In the genomic region with DNA sequence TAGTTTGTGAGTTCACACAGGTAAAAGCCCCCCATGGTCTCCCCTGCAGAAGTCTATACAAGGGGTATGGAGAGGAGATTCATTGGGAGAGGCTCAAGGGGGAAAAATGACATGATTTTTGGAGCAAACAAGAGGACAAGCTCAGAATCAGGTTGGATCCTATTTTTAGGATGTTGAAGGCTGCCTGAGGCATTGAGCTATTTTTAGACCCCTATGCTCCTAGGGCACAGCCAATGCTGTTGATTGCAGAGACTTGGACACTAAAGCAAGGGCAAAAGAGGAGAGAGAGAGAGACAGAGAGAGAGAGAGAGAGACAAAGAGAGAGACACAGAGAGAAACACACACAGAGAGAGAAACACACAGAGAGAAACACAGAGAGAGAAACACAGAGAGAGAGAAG, we compare ENCODE assay signal across 20 mouse cellular contexts.
A peak's percentile ranks its signal among the peaks of the same experiment; 100 is the strongest.
DNase-seq lines count a peak whose midpoint lies in the region; ATAC-seq and TF ChIP-seq lines count a peak whose summit lies in the region.
"Had no signal": no experiment of that assay in that cellular context is flagged by ENCODE, and none has a peak within 500 bp of the region (broad histone marks: within the 10 kb centered on the region; RNA-seq: fewer than 3 reads in every experiment).

No protein-coding gene starts in this region.

- ATAC-seq in heart, embryonic 12.5 days (ENCODE audit: insufficient number of reproducible peaks, low FRiP score), result peak; percentile 68; the same call in 1 of the 2 replicates
- ATAC-seq: forebrain, embryonic 13.5 days; inflammation-experienced regulatory T-cells, adult 6 months; midbrain, embryonic 13.5 days had no signal

- H3K79me2 ChIP-seq in myocyte (ENCODE audit: control insufficient read depth, insufficient read depth), result no peaks in the 10 kb centered on the region

- intact Hi-C loops in heart, postnatal 25 days (cut with DNase I), result no loop called here

- H3K36me3 ChIP-seq in heart, embryonic 12.5 days, result no peaks in the 10 kb centered on the region
- no peaks in the 10 kb centered on the region for H3K36me3 ChIP-seq in myocyte (ENCODE audit: control insufficient read depth, insufficient read depth)
- H3K36me3 ChIP-seq: hindbrain, embryonic 12.5 days; lung, embryonic 15.5 days; midbrain, embryonic 13.5 days had no signal

- no peaks in the 10 kb centered on the region for H3K9me3 ChIP-seq in heart, embryonic 12.5 days (replicated peaks)
- H3K9me3 ChIP-seq: forebrain, embryonic 13.5 days; hindbrain, embryonic 12.5 days; lung, embryonic 15.5 days; midbrain, embryonic 13.5 days had no signal

- no peak overlapping the region for H3K9ac ChIP-seq in heart, embryonic 12.5 days
- H3K9ac ChIP-seq: forebrain, embryonic 13.5 days; hindbrain, embryonic 12.5 days; lung, embryonic 15.5 days; midbrain, embryonic 13.5 days had no signal

- no peak overlapping the region for H3K4me3 ChIP-seq in heart, embryonic 12.5 days
- H3K4me3 ChIP-seq in myocyte, result no peak overlapping the region
- H3K4me3 ChIP-seq: forebrain, embryonic 13.5 days; hindbrain, embryonic 12.5 days; lung, embryonic 15.5 days; midbrain, embryonic 13.5 days had no signal

- H3K4me1 ChIP-seq in heart, embryonic 12.5 days (replicated peaks), result peaks cover 18% of the 10 kb centered on the region
- H3K4me1 ChIP-seq: forebrain, embryonic 13.5 days; hindbrain, embryonic 12.5 days; lung, embryonic 15.5 days; midbrain, embryonic 13.5 days had no signal

- H3K4me2 ChIP-seq in heart, embryonic 12.5 days, result peak overlapping the region; percentile 33; the same call in 1 of the 2 replicates
- H3K4me2 ChIP-seq in myocyte (ENCODE audit: low read depth), result peak overlapping the region; percentile 49
- H3K4me2 ChIP-seq: forebrain, embryonic 13.5 days; hindbrain, embryonic 12.5 days; liver, embryonic 11.5 days; lung, embryonic 15.5 days; midbrain, embryonic 13.5 days had no signal

- H3K27me3 ChIP-seq in heart, embryonic 12.5 days (replicated peaks), result no peaks in the 10 kb centered on the region
- no peaks in the 10 kb centered on the region for H3K27me3 ChIP-seq in myocyte (ENCODE audit: control insufficient read depth, insufficient read depth, insufficient read length)
- H3K27me3 ChIP-seq: forebrain, embryonic 13.5 days; hindbrain, embryonic 12.5 days; lung, embryonic 15.5 days; midbrain, embryonic 13.5 days had no signal

- H3ac ChIP-seq in myocyte (ENCODE audit: control insufficient read depth, insufficient read length), result no peak overlapping the region

- no peak for TF ChIP-seq POLR2A in myocyte (IDR thresholded peaks at IDR 0.05; ENCODE audit: insufficient read length, low read depth)

- peak overlapping the region; percentile 96 for H3K27ac ChIP-seq in heart, embryonic 12.5 days (ENCODE audit: poor library complexity, severe bottlenecking)
- H3K27ac ChIP-seq: forebrain, embryonic 13.5 days; hindbrain, embryonic 12.5 days; lung, embryonic 15.5 days; midbrain, embryonic 13.5 days had no signal

- peak; percentile 10 for DNase-seq in adrenal gland, adult 2 months
- no peak for DNase-seq in adrenal gland, adult 8-10 months
- peak; percentile 93 for DNase-seq in heart, adult 11 months
- no peak for DNase-seq in heart, postnatal 25 days (ENCODE audit: low spot score)
- no peak for DNase-seq in spleen, postnatal 4 days (ENCODE audit: low spot score in 2 of 2)
- DNase-seq in adrenal gland, adult 18-20 months (ENCODE audit: low spot score in 2 of 2), result no peak
- DNase-seq: adrenal gland, postnatal 36 days; kidney, adult 8-10 months; layer of hippocampus, postnatal 36 days; retina, postnatal 1 day; right cerebral cortex, postnatal 4 days; thymus, postnatal 4 days had no signal

TF ChIP-seq in myocyte, 11 proteins besides CTCF, POLR2A, EP300 and RAD21:
- no peak for TF ChIP-seq TCF12 (IDR thresholded peaks at IDR 0.05; ENCODE audit: insufficient read depth, poor library complexity, severe bottlenecking)
- TF ChIP-seq REST (IDR thresholded peaks at IDR 0.05; ENCODE audit: insufficient read depth, insufficient read length), result no peak
- no peak for TF ChIP-seq USF1 (IDR thresholded peaks at IDR 0.05; ENCODE audit: low read depth)
- TF ChIP-seq CEBPB (IDR thresholded peaks at IDR 0.05; ENCODE audit: insufficient read depth, poor library complexity, severe bottlenecking), result no peak
- no peak for TF ChIP-seq MYOG (IDR thresholded peaks at IDR 0.05; ENCODE audit: control insufficient read depth in 1 of 3, insufficient read depth in 1 of 3, insufficient read length in 2 of 3, low read depth in 2 of 3)
- TF ChIP-seq MYOD1 (IDR thresholded peaks at IDR 0.05; ENCODE audit: control insufficient read depth in 1 of 3, insufficient read length in 2 of 3, low read depth in 2 of 3), result no peak
- no peak for TF ChIP-seq E2F4 (IDR thresholded peaks at IDR 0.05; ENCODE audit: insufficient read depth)
- no peak for TF ChIP-seq MAX (IDR thresholded peaks at IDR 0.05; ENCODE audit: low read depth)
TF ChIP-seq in myocyte: peak in this region for 0.

Comparison
In these comparisons a context has a peak if more than half of its experiments do, and no peak if none do; other contexts are left out.
1. DNase-seq: peak in adrenal gland, adult 2 months (single experiment) and heart, adult 11 months (single experiment); none in adrenal gland, adult 8-10 months (single experiment), heart, postnatal 25 days (single experiment), spleen, postnatal 4 days (0 of 2) and adrenal gland, adult 18-20 months (0 of 2).